Mouse (Mus musculus) v-Abl transformed pro-B cells (cell line): ENCODE results near the gene Sult6b2.

Source experiments
- in situ Hi-C, 2 experiments: fragments of 400-800 bp; cut with MboI; formaldehyde crosslinking; loops; one replicate each; pipeline ENCODE4 v1.15.1; 2025; ENCODE audit not compliant: unreplicated experiment in 2 of 2

Gene Sult6b2

GRCm38 (mm10) chr6:142804402-142804801 lies at the start of gene Sult6b2:
TSS of gene Sult6b2 (minus strand) at chr6:142804502.
- in situ Hi-C loops: no loop called here

GRCm38 (mm10) chr6:142852419-142853377 lies 48.4 kb upstream of the Sult6b2 start:
- in situ Hi-C loops: no loop called here

GRCm38 (mm10) chr6:142850436-142850835 lies 46.1 kb upstream of the Sult6b2 start:
- in situ Hi-C loops: no loop called here

GRCm38 (mm10) chr6:142849326-142849725 lies 45.0 kb upstream of the Sult6b2 start:
- in situ Hi-C loops: no loop called here

- in situ Hi-C loops: no loop called here
Observed at GRCm38 (mm10) chr6:142847914-142848674, 43.8 kb upstream of the Sult6b2 start.

- in situ Hi-C loops: no loop called here
Observed at GRCm38 (mm10) chr6:142846855-142847254, 42.6 kb upstream of the Sult6b2 start.

GRCm38 (mm10) chr6:142845066-142845465 lies 40.8 kb upstream of the Sult6b2 start:
- in situ Hi-C loops: no loop called here

- in situ Hi-C loops: no loop called here
Observed at GRCm38 (mm10) chr6:142844061-142844460, 39.8 kb upstream of the Sult6b2 start.

GRCm38 (mm10) chr6:142838501-142838900 lies 34.2 kb upstream of the Sult6b2 start:
- in situ Hi-C loops: no loop called here

- in situ Hi-C loops: no loop called here
Observed at GRCm38 (mm10) chr6:142837326-142837725, 33.0 kb upstream of the Sult6b2 start.

- in situ Hi-C loops: no loop called here
Observed at GRCm38 (mm10) chr6:142835726-142836125, 31.4 kb upstream of the Sult6b2 start.

GRCm38 (mm10) chr6:142834911-142835310 lies 30.6 kb upstream of the Sult6b2 start:
- in situ Hi-C loops: no loop called here

- in situ Hi-C loops: no loop called here
Observed at GRCm38 (mm10) chr6:142831706-142832105, 27.4 kb upstream of the Sult6b2 start.

GRCm38 (mm10) chr6:142831243-142831642 lies 26.9 kb upstream of the Sult6b2 start:
- in situ Hi-C loops: no loop called here

GRCm38 (mm10) chr6:142830221-142830620 lies 25.9 kb upstream of the Sult6b2 start:
- in situ Hi-C loops: no loop called here

- in situ Hi-C loops: no loop called here
Observed at GRCm38 (mm10) chr6:142825449-142825848, 21.1 kb upstream of the Sult6b2 start.

- in situ Hi-C loops: no loop called here
Observed at GRCm38 (mm10) chr6:142823008-142823787, 18.9 kb upstream of the Sult6b2 start.

- in situ Hi-C loops: no loop called here
Observed at GRCm38 (mm10) chr6:142818306-142818705, 14.0 kb upstream of the Sult6b2 start.

GRCm38 (mm10) chr6:142815513-142815912 lies 11.2 kb upstream of the Sult6b2 start:
- in situ Hi-C loops: no loop called here

- in situ Hi-C loops: no loop called here
Observed at GRCm38 (mm10) chr6:142814495-142814921, 10.2 kb upstream of the Sult6b2 start.

GRCm38 (mm10) chr6:142814011-142814410 lies 9.7 kb upstream of the Sult6b2 start:
- in situ Hi-C loops: no loop called here
